Mouse (Mus musculus) stomach, embryonic 16.5 days (tissue): ENCODE results near the gene Atp5e. TPM values are rescaled to one million over a fixed set of nuclear protein-coding genes. Genes with fewer than 3 reads are reported as not detected.

Source experiments
- ATAC-seq: fragments of 200-750 bp; cut with Nextera tagmentation; 2 replicates; pipeline ENCODE4 v1.8.0; 2017; ENCODE audit warnings: moderate number of reproducible peaks, moderate TSS enrichment; ENCODE audit not compliant: insufficient read depth, low FRiP score
- H3K27ac ChIP-seq: fragments of 300-500 bp; sonication (generic); 2 replicates; pipeline ENCODE4 v1.5.1; 2014; ENCODE audit warnings: low read length
- H3K27me3 ChIP-seq: fragments of 300-500 bp; sonication (generic); 2 replicates; pipeline ENCODE4 v1.6.1; 2014; ENCODE audit warnings: low read length, control low read depth, mixed read lengths; ENCODE audit not compliant: control insufficient read depth, insufficient read depth
- H3K36me3 ChIP-seq: fragments of 300-500 bp; sonication (generic); 2 replicates; pipeline ENCODE4 v1.6.1; 2014; ENCODE audit warnings: low read length; ENCODE audit not compliant: control insufficient read depth, insufficient read depth
- H3K4me1 ChIP-seq: fragments of 300-500 bp; sonication (generic); 2 replicates; pipeline ENCODE4 v1.6.1; 2014; ENCODE audit warnings: low read length, control low read depth, mixed read lengths; ENCODE audit not compliant: control insufficient read depth, insufficient read depth
- H3K4me2 ChIP-seq: fragments of 300-500 bp; sonication (generic); 2 replicates; pipeline ENCODE4 v1.6.1; 2014; ENCODE audit warnings: low read depth, low read length, mixed read lengths
- H3K4me3 ChIP-seq: fragments of 300-500 bp; sonication (generic); replicated peaks from 2 replicates; pipeline ENCODE4 v1.5.1; 2014; ENCODE audit warnings: mild to moderate bottlenecking, low read length
- H3K9ac ChIP-seq: fragments of 300-500 bp; sonication (generic); 2 replicates; pipeline ENCODE4 v1.6.1; 2014; ENCODE audit warnings: low read length
- H3K9me3 ChIP-seq: fragments of 300-500 bp; sonication (generic); replicated peaks from 2 replicates; pipeline ENCODE4 v1.6.1; 2016; ENCODE audit warnings: low read length, control low read depth; ENCODE audit not compliant: control insufficient read depth
- WGBS: fragments of 180-500 bp; shearing (Covaris S2); extraction: QIAGEN DNeasy Blood & Tissue Kit; methylation state at CpG from one replicate; pipeline ENCODE4 v1.1.7; 2014; 5-methylcytosine and 5-hydroxymethylcytosine counted together
- polyA plus RNA-seq: library from polyadenylated mRNA; unstranded; fragments of >200 nt; fragmentation: Nextera tagmentation; extraction: Ambion mirVana; gene quantifications from 2 replicates; pipeline ENCODE4 v1.2.1, GENCODE M21; 2015

Gene Atp5e
- polyA plus RNA-seq, 1 experiment from 2014 or later: 803 TPM

DNA sequence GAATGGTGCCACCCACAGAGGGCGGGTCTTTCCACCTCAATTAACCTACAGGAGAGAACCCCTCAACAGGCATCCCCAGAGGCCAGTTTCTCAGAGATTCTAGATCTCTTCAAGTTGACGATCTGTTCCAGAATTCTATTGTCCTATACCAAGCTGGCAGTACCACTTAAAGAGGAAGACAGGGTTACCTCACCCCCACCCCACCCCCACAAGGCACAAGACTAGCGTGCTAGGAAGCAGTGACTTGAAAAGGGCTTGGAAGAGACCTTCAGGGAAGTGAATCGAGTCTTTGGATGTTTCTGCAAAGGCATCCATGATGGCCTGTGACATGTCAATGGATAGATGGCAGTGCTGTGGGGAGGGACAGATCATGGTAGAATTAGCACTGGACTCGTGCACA is 14.8 kb upstream of the Atp5e start:
- peak overlapping the region; percentile 21 for H3K27ac ChIP-seq
- H3K4me3 ChIP-seq: no peak overlapping the region
- no peaks in the 10 kb centered on the region for H3K4me1 ChIP-seq
- WGBS: 75% methylated on average over 5 of the region's 5 CpGs
- no peaks in the 10 kb centered on the region for H3K9me3 ChIP-seq
- H3K9ac ChIP-seq: no peak overlapping the region
- H3K36me3 ChIP-seq: no peaks in the 10 kb centered on the region
- H3K27me3 ChIP-seq: no peaks in the 10 kb centered on the region
- ATAC-seq: no peak
- H3K4me2 ChIP-seq: no peak overlapping the region

DNA sequence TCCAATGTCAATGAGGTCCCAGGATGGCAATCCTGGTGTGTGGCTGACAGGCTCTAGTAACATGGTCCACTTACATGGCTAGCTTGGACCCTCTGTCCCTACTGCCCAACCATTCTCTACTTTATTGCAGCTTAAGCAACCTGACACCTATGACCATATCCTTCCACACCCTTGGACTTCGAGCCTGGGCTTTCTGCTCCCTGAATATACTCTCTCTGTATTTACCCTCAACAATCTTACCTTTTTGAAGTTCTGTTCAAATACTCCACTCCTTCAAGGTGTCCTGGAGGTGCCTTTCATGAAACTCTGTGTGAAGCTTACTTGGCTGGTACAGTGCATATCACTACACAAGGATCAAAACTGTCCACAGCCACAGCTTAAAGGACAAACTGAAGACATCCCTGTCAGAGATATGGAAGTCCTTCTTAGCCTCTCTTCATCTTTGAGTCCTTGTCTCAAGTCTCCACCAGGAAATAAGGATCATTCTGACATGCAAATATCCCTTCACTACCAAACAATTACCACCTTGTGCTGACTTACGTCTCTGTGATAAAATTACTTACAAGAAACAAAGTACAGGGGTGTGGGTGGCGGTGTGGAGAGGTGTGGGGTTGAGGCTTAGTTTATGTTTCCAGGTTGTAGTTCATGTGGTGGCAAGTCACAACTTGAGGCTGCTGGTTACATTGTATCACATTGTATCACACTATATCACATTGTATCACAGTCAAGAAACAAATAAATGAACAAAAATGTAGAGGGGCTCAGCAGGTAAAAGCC is 13.8 kb upstream of the Atp5e start:
- Histone ChIP-seq H3K4me1 (peaks cover 6% of the 10 kb centered on the region; the same call in 1 of the 2 replicates), H3K27ac (peak overlapping the region; percentile 88), H3K9me3 (no peaks in the 10 kb centered on the region), H3K36me3 (no peaks in the 10 kb centered on the region), H3K4me2 (0 out of 2 replicates have a peak overlapping the region, but pooled peaks have one; percentile 10), H3K27me3 (no peaks in the 10 kb centered on the region), H3K9ac (no peak overlapping the region), H3K4me3 (no peak overlapping the region)
- 55% methylated on average over 3 of the region's 3 CpGs for WGBS
- peak; percentile 52; the same call in 1 of the 2 replicates for ATAC-seq

GRCm38 (mm10) chr2:174473550-174473927 is 9.6 kb upstream of the Atp5e start:
- Histone ChIP-seq H3K4me3 (peak overlapping the region; percentile 85), H3K9ac (peak overlapping the region; percentile 70), H3K9me3 (no peaks in the 10 kb centered on the region), H3K4me2 (peak overlapping the region; percentile 81), H3K27ac (peak overlapping the region; percentile 78), H3K27me3 (no peaks in the 10 kb centered on the region), H3K36me3 (no peaks in the 10 kb centered on the region), H3K4me1 (peaks cover 9% of the 10 kb centered on the region; the same call in 1 of the 2 replicates)
- no peak for ATAC-seq
- 62% methylated on average over 5 of the region's 5 CpGs for WGBS

GRCm38 (mm10) chr2:174472818-174473549 is 9.1 kb upstream of the Atp5e start, which contains the start of gene Prelid3b:
TSS of gene Prelid3b (minus strand) at chr2:174473081.
- H3K9ac ChIP-seq: peak within 1 kb of the TSS; percentile 90
- H3K27me3 ChIP-seq: no peaks in the 10 kb centered on the region
- H3K36me3 ChIP-seq: no peaks in the 10 kb centered on the region
- peak within 1 kb of the TSS; percentile 85 for H3K4me3 ChIP-seq
- under 1% methylated on average over 53 of the region's 53 CpGs for WGBS
- ATAC-seq: peak; percentile 97
- H3K4me2 ChIP-seq: peak within 1 kb of the TSS; percentile 86
- H3K27ac ChIP-seq: peak within 1 kb of the TSS; percentile 87
- no peaks in the 10 kb centered on the region for H3K9me3 ChIP-seq
- H3K4me1 ChIP-seq: peaks cover 9% of the 10 kb centered on the region; the same call in 1 of the 2 replicates

GRCm38 (mm10) chr2:174472407-174472806 is 8.5 kb upstream of the Atp5e start:
- Histone ChIP-seq H3K9me3 (no peaks in the 10 kb centered on the region), H3K27me3 (no peaks in the 10 kb centered on the region), H3K4me2 (peak overlapping the region; percentile 86), H3K36me3 (no peaks in the 10 kb centered on the region), H3K4me1 (peaks cover 9% of the 10 kb centered on the region; the same call in 1 of the 2 replicates), H3K4me3 (peak overlapping the region; percentile 85), H3K27ac (peak overlapping the region; percentile 87), H3K9ac (peak overlapping the region; percentile 90)
- ATAC-seq: peak; percentile 9; the same call in 1 of the 2 replicates
- WGBS: 7% methylated on average over 30 of the region's 30 CpGs

DNA sequence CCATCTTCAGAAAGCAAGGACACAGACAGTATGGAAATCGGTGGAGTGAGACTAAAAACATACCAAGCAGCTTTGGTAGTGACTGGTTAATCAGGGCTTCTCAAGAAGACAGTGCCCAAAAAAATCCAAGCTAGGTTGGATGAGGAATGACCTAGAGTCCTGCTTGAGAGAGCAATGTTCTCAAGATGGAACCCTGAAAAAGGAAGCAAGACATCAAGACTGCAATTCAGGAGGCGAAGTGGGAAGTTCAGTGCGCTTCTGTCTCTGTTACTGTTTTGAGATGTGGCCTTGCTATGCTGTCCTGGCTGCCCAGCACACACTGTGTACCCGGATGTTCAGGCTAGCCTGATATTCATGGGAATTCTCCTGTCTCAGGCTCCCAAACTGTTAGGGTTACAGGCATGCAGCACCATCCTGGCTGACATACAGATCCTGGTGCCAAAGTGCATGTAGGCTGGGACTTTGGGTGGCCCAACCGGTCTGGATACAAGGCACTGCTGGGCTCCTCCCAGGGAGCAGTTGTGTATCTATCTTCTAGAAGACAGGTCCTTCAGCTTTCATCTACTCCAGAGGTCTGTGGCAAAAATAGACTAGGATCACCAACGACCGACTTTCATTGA is 7.0 kb upstream of the Atp5e start:
- Histone ChIP-seq H3K9ac (no peak overlapping the region), H3K27ac (peak overlapping the region; percentile 4; the same call in 1 of the 2 replicates), H3K4me2 (peak overlapping the region; percentile 11), H3K36me3 (no peaks in the 10 kb centered on the region; the same call in 1 of the 2 replicates), H3K4me1 (peaks cover 9% of the 10 kb centered on the region; the same call in 1 of the 2 replicates), H3K27me3 (no peaks in the 10 kb centered on the region), H3K9me3 (no peaks in the 10 kb centered on the region), H3K4me3 (no peak overlapping the region)
- ATAC-seq: no peak
- 84% methylated on average over 7 of the region's 7 CpGs for WGBS

DNA sequence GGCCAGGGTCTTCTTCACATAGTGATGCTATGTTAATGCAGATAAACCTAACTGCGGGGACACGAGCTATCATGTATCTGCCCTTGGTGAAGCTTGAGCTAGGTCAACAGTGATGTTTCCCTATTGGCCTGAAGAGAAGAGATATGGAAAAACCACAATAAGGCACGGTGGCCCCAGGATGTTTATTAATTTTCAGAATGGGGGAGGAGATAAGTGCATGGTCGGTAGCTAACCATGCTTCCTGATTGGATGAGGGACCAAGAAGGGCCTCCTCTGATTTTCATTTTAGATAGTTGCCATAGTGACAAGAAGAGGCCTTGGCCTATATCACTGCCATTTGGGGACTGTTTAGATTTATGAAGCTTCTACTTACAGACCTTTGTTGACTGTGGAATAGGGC is 6.4 kb upstream of the Atp5e start:
- no peaks in the 10 kb centered on the region for H3K27me3 ChIP-seq
- no peaks in the 10 kb centered on the region; the same call in 1 of the 2 replicates for H3K36me3 ChIP-seq
- no peak overlapping the region for H3K9ac ChIP-seq
- no peak overlapping the region for H3K27ac ChIP-seq
- no peak overlapping the region for H3K4me3 ChIP-seq
- ATAC-seq: no peak
- H3K4me2 ChIP-seq: no peak overlapping the region
- no peaks in the 10 kb centered on the region for H3K9me3 ChIP-seq
- peaks cover 9% of the 10 kb centered on the region; the same call in 1 of the 2 replicates for H3K4me1 ChIP-seq
- WGBS: 58% methylated on average over 4 of the region's 4 CpGs

GRCm38 (mm10) chr2:174463370-174463769 is 535 bp downstream of the Atp5e start:
- H3K36me3 ChIP-seq: peaks cover 11% of the 10 kb centered on the region; the same call in 1 of the 2 replicates

More at GRCm38 (mm10) chr2:174463370-174463769, 535 bp downstream of the Atp5e start:
- WGBS: 29% methylated on average over 10 of the region's 10 CpGs
- peak; percentile 31; the same call in 1 of the 2 replicates for ATAC-seq
- Histone ChIP-seq H3K27ac (peak overlapping the region; percentile 82), H3K4me1 (peaks cover 9% of the 10 kb centered on the region), H3K27me3 (no peaks in the 10 kb centered on the region), H3K9me3 (no peaks in the 10 kb centered on the region), H3K4me2 (peak overlapping the region; percentile 100), H3K4me3 (peak overlapping the region; percentile 79), H3K9ac (peak overlapping the region; percentile 86)
